Mouse (Mus musculus): ENCODE measurements around the gene Hps6. TPM values are rescaled to one million over a fixed set of nuclear protein-coding genes. Genes with fewer than 3 reads are reported as not detected.

Gene Hps6
- polyA plus RNA-seq, 1 experiment from 2014 or later: 4.0 TPM

DNA sequence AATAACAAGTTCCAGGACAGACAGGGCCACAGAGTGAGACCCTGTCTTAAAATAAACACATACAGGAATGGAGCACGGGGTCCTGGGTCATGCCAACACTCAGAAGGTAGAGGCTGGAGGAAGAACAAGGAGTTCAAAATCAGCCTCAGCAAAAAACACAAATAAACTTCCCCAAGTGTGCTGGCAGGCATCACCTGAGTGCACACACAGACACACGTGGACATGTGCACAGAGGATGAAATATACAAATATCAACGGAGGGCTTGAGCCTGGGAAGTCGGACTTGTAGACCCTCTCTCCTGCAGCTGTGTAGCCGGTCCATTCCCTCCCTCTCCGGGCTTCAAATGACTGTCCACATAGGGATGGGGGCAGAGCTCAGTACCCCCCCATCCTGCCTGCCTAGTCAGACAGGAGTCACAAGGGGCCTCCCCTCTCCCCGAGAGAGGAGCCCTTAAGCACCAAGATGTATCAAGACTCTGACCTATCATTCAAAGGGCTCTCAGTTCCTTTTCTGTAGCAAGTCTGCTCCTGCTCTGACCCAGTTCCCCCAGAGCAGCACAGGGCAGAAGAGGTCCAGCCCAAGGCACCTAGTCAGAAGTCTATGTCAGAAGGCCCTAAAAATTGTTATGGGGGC lies 38.1 kb downstream of the Hps6 start:
- Histone ChIP-seq H3K27me3 (no peaks in the 10 kb centered on the region), H3K4me1 (peaks cover 71% of the 10 kb centered on the region)
- no peak for ATAC-seq (ENCODE audit: low FRiP score, low read depth)

GRCm38 (mm10) chr19:46041933-46042475 lies 38.7 kb downstream of the Hps6 start:
- ATAC-seq (ENCODE audit: low FRiP score, low read depth): peak; percentile 53
- H3K4me3 ChIP-seq: peak overlapping the region; percentile 91
- no peaks in the 10 kb centered on the region for H3K27me3 ChIP-seq
- peak overlapping the region; percentile 98 for H3K27ac ChIP-seq (replicated peaks)
- no peaks in the 10 kb centered on the region for H3K9me3 ChIP-seq
- no peaks in the 10 kb centered on the region for H3K36me3 ChIP-seq
- WGBS: under 1% methylated on average over 11 of the region's 14 CpGs
- H3K4me1 ChIP-seq: peaks cover 70% of the 10 kb centered on the region
- H3K9ac ChIP-seq (replicated peaks): peak overlapping the region; percentile 98
- H3K4me2 ChIP-seq (replicated peaks): peak overlapping the region; percentile 92

More for the DNA sequence above, 38.1 kb downstream of the Hps6 start:
- H3K4me2 ChIP-seq (replicated peaks): peak overlapping the region; percentile 92
- H3K9me3 ChIP-seq: no peaks in the 10 kb centered on the region
- H3K9ac ChIP-seq (replicated peaks): peak overlapping the region; percentile 98
- H3K36me3 ChIP-seq: peaks cover 5% of the 10 kb centered on the region; the same call in 1 of the 2 replicates
- peak overlapping the region; percentile 98 for H3K27ac ChIP-seq (replicated peaks)
- peak overlapping the region; percentile 91 for H3K4me3 ChIP-seq
- WGBS: 15% methylated on average over 7 of the region's 7 CpGs

GRCm38 (mm10) chr19:46042476-46043011 lies 39.2 kb downstream of the Hps6 start:
- Histone ChIP-seq H3K9me3 (no peaks in the 10 kb centered on the region), H3K4me2 (replicated peaks) (peak overlapping the region; percentile 92), H3K4me1 (peaks cover 65% of the 10 kb centered on the region), H3K9ac (replicated peaks) (peak overlapping the region; percentile 98), H3K27me3 (0 out of 2 replicates have a peak, but pooled peaks cover 5% of the 10 kb centered on the region), H3K4me3 (peak overlapping the region; percentile 91), H3K27ac (replicated peaks) (peak overlapping the region; percentile 98), H3K36me3 (no peaks in the 10 kb centered on the region)
- peak; percentile 58 for ATAC-seq (ENCODE audit: low FRiP score, low read depth)
- 7% methylated on average over 6 of the region's 6 CpGs for WGBS

- Histone ChIP-seq H3K4me3 (peak overlapping the region; percentile 91), H3K9ac (replicated peaks) (peak overlapping the region; percentile 98), H3K4me1 (peaks cover 60% of the 10 kb centered on the region), H3K27ac (replicated peaks) (peak overlapping the region; percentile 98), H3K36me3 (no peaks in the 10 kb centered on the region), H3K27me3 (0 out of 2 replicates have a peak, but pooled peaks cover 5% of the 10 kb centered on the region), H3K9me3 (no peaks in the 10 kb centered on the region), H3K4me2 (replicated peaks) (peak overlapping the region; percentile 92)
- ATAC-seq (ENCODE audit: low FRiP score, low read depth): no peak
- WGBS: 65% methylated on average over 7 of the region's 7 CpGs
Observed at GRCm38 (mm10) chr19:46043380-46043779, 40.1 kb downstream of the Hps6 start.

GRCm38 (mm10) chr19:46044271-46044992 lies 41.1 kb downstream of the Hps6 start, which contains the start of gene Pprc1:
Gene Pprc1 (plus strand): TSS chr19:46044886.
- peaks cover 60% of the 10 kb centered on the region for H3K4me1 ChIP-seq
- H3K9me3 ChIP-seq: no peaks in the 10 kb centered on the region
- ATAC-seq (ENCODE audit: low FRiP score, low read depth): peak; percentile 45; the same call in 1 of the 2 replicates
- peak within 1 kb of the TSS; percentile 98 for H3K9ac ChIP-seq (replicated peaks)
- H3K4me2 ChIP-seq (replicated peaks): peak within 1 kb of the TSS; percentile 92
- no peaks in the 10 kb centered on the region for H3K36me3 ChIP-seq
- H3K4me3 ChIP-seq: peak within 1 kb of the TSS; percentile 91
- 0 out of 2 replicates have a peak, but pooled peaks cover 5% of the 10 kb centered on the region for H3K27me3 ChIP-seq
- peak within 1 kb of the TSS; percentile 98 for H3K27ac ChIP-seq (replicated peaks)
- under 1% methylated on average over 34 of the region's 34 CpGs for WGBS

DNA sequence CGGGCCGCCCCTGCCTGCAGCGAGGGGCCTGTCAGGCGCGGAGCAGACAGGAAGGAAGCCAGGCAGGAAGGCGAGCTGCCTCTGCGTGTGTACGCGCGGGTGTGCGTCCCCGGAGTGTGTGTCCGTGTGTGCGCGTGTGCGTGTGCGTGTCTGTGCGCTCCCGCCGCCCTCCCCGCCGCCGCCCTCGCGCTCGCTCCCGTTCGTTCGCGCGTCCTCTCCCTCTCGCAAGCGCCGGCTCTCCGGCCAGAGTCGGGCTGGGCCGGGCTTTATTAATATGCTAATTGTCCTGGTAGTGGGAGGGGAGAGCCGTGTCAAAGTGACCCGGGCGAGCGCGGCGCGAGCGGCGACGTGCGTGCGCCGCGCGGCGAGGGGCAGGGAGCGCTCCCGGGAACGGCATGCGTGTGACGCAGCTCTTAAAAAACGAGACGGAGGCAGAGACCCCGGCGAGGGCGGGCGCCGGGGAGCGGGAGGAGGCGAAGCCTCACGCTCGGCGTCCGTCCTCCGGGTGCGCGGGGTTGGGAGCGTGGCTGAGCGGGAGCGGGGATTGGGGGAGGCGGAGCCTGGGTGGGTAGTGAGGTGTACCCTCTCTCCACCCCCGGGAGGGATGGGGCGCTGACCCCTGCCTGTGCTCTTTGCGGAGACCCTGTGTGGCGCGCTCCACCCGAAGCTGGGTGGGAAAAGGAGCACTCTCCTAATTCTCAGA lies 41.8 kb downstream of the Hps6 start, which contains the start of gene Ldb1:
Ldb1 (minus strand) TSS at position 222 of the 703 bp plus-strand sequence.
- H3K4me1 ChIP-seq: peaks cover 55% of the 10 kb centered on the region
- 1% methylated on average over 72 of the region's 84 CpGs for WGBS
- no peaks in the 10 kb centered on the region for H3K36me3 ChIP-seq
- peak within 1 kb of the TSS; percentile 98 for H3K27ac ChIP-seq (replicated peaks)
- peak; percentile 68 for ATAC-seq (ENCODE audit: low FRiP score, low read depth)
- H3K9ac ChIP-seq (replicated peaks): peak within 1 kb of the TSS; percentile 98
- peak within 1 kb of the TSS; percentile 91 for H3K4me3 ChIP-seq
- H3K27me3 ChIP-seq: 0 out of 2 replicates have a peak, but pooled peaks cover 5% of the 10 kb centered on the region
- no peaks in the 10 kb centered on the region for H3K9me3 ChIP-seq
- peak within 1 kb of the TSS; percentile 92 for H3K4me2 ChIP-seq (replicated peaks)

- peak overlapping the region; percentile 92 for H3K4me2 ChIP-seq (replicated peaks)
- peak; percentile 4; the same call in 1 of the 2 replicates for ATAC-seq (ENCODE audit: low FRiP score, low read depth)
- H3K36me3 ChIP-seq: no peaks in the 10 kb centered on the region
- no peaks in the 10 kb centered on the region for H3K9me3 ChIP-seq
- H3K27ac ChIP-seq (replicated peaks): peak overlapping the region; percentile 98
- 0 out of 2 replicates have a peak, but pooled peaks cover 5% of the 10 kb centered on the region for H3K27me3 ChIP-seq
- peaks cover 49% of the 10 kb centered on the region for H3K4me1 ChIP-seq
- H3K4me3 ChIP-seq: peak overlapping the region; percentile 91
- under 1% methylated on average over 7 of the region's 7 CpGs for WGBS
- peak overlapping the region; percentile 98 for H3K9ac ChIP-seq (replicated peaks)
Observed at GRCm38 (mm10) chr19:46045696-46046311, 42.5 kb downstream of the Hps6 start.

DNA sequence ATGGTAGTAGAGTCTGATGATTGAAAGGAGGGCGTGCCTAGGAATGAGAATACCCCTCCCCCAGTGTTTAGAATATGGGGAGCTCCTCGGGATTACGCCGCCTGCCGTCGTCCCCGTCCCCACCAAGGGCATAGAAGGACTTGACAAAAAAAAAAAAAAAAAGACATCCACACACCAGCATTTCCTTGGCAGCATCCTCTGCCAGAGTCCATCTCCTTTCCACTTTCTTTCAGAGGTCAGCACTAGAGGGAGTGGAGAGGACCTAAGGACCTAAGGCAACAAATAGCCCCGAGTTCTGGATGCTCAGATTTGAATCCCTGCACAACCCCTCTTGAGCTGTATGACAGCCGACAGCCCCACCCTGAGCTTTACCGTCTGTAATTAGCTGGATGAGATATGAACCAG lies 43.3 kb downstream of the Hps6 start:
- Histone ChIP-seq H3K27ac (replicated peaks) (0 out of 2 replicates have a peak overlapping the region, but pooled peaks have one; percentile 10), H3K36me3 (no peaks in the 10 kb centered on the region), H3K4me2 (replicated peaks) (0 out of 2 replicates have a peak overlapping the region, but pooled peaks have one; percentile 92), H3K4me1 (peaks cover 41% of the 10 kb centered on the region), H3K9me3 (no peaks in the 10 kb centered on the region), H3K9ac (replicated peaks) (no peak overlapping the region), H3K27me3 (0 out of 2 replicates have a peak, but pooled peaks cover 5% of the 10 kb centered on the region), H3K4me3 (no peak overlapping the region)
- no peak for ATAC-seq (ENCODE audit: low FRiP score, low read depth)
- WGBS: 7% methylated on average over 10 of the region's 10 CpGs

DNA sequence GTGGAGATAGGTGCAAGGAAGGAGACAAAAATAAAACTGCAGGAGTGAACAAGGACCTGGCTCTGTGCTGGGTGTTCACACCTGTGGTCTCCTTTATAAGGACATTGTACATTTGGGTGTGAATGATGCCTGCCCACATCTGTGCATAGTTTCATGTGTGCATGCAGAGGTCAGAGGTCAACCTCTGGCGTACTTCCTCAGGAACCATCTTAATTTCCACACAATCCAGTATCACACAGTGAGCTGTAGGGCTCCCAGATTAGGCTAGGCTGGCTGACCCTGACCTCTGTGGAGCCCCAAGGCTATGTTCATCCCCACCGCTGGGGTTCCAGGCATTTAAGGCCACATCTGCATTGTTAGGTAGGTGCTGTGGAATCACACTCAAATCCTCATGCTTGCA lies 44.1 kb downstream of the Hps6 start:
- ATAC-seq (ENCODE audit: low FRiP score, low read depth): no peak
- Histone ChIP-seq H3K4me1 (peaks cover 33% of the 10 kb centered on the region), H3K9ac (replicated peaks) (no peak overlapping the region), H3K27ac (replicated peaks) (no peak overlapping the region), H3K36me3 (no peaks in the 10 kb centered on the region), H3K4me2 (replicated peaks) (no peak overlapping the region), H3K9me3 (no peaks in the 10 kb centered on the region), H3K27me3 (0 out of 2 replicates have a peak, but pooled peaks cover 5% of the 10 kb centered on the region), H3K4me3 (no peak overlapping the region)
- 62% methylated on average over 2 of the region's 2 CpGs for WGBS

GRCm38 (mm10) chr19:46049129-46049528 lies 45.8 kb downstream of the Hps6 start:
- H3K4me1 ChIP-seq: peaks cover 16% of the 10 kb centered on the region
- no peak overlapping the region for H3K9ac ChIP-seq (replicated peaks)
- no peaks in the 10 kb centered on the region for H3K9me3 ChIP-seq
- no peak overlapping the region for H3K27ac ChIP-seq (replicated peaks)
- no peaks in the 10 kb centered on the region for H3K36me3 ChIP-seq
- no peak overlapping the region for H3K4me3 ChIP-seq
- no peak overlapping the region for H3K4me2 ChIP-seq (replicated peaks)
- H3K27me3 ChIP-seq: 0 out of 2 replicates have a peak, but pooled peaks cover 5% of the 10 kb centered on the region
- WGBS: 69% methylated on average over 4 of the region's 4 CpGs
- ATAC-seq (ENCODE audit: low FRiP score, low read depth): no peak

GRCm38 (mm10) chr19:46050462-46050861 lies 47.2 kb downstream of the Hps6 start:
- whole genome bisulfite sequencing: 84% methylated on average over 2 of the region's 2 CpGs
- no peaks in the 10 kb centered on the region for H3K36me3 ChIP-seq
- no peak overlapping the region for H3K4me2 ChIP-seq (replicated peaks)
- H3K27ac ChIP-seq (replicated peaks): no peak overlapping the region
- no peak overlapping the region for H3K4me3 ChIP-seq
- 0 out of 2 replicates have a peak, but pooled peaks cover 5% of the 10 kb centered on the region for H3K27me3 ChIP-seq
- peaks cover 14% of the 10 kb centered on the region for H3K4me1 ChIP-seq
- H3K9me3 ChIP-seq: no peaks in the 10 kb centered on the region
- H3K9ac ChIP-seq (replicated peaks): no peak overlapping the region
- no peak for ATAC-seq (ENCODE audit: low FRiP score, low read depth)

Measured in midbrain, embryonic 12.5 days (tissue).